Mouse (Mus musculus): ENCODE measurements at regions not wholly inside any gene's neighbourhood (a gene's known extent, or its start where the extent isn't known, plus 50 kb on each side); places are given as distances from the start of the nearest gene placed in this dataset.

DNA sequence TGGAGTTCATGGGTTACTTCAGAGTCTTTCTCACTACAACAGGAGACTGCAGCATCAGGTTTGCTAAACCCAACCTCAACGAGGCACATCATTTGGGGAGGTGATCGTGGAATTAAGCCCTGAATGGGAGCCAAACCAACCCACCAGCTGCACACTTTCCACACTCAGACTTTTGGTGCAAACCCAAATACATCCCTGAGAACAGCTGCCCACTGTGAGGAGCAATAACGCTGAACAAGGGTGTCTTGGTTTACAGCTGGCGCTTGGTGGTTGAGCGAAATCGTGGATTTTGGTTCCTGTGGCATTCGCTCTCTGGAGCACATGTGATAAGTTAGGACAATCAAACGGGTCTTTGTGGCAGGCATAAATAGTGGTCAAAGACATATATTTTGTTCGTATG, 226.6 kb upstream of the Tnp1 start:
- Histone ChIP-seq H3K4me1 (replicated peaks) (peaks cover 8% of the 10 kb centered on the region), H3K9me3 (replicated peaks) (no peaks in the 10 kb centered on the region), H3K4me2 (no peak overlapping the region), H3K36me3 (no peaks in the 10 kb centered on the region), H3K9ac (no peak overlapping the region), H3K27me3 (no peaks in the 10 kb centered on the region), H3K27ac (no peak overlapping the region), H3K4me3 (no peak overlapping the region)
- ATAC-seq (replicated peaks; ENCODE audit: insufficient number of reproducible peaks, insufficient read depth, low FRiP score, low read depth): no peak
- WGBS: 85% methylated on average over 9 of the region's 9 CpGs

DNA sequence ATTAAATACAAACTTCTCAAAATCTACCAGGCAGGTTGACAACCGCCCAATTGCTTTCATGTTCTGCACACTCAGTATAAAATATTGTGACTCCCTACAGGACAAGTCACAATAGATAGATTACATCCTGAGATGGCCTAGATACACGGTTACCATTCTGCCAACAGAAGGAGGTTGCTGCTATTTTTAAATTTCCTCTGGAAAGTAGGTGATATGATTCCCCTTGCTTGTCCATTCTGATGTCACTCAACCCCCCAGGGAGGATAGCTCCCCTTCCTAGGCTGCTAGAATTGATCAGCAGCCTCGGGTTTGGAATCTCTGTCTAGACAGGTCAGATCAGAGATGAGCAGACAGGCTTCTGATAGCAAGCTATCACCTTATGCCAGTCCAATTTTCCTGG, 221.2 kb upstream of the Tnp1 start:
- no peaks in the 10 kb centered on the region for H3K9me3 ChIP-seq (replicated peaks)
- no peak overlapping the region for H3K27ac ChIP-seq
- H3K36me3 ChIP-seq: no peaks in the 10 kb centered on the region
- no peak overlapping the region for H3K4me3 ChIP-seq
- no peaks in the 10 kb centered on the region for H3K27me3 ChIP-seq
- ATAC-seq (replicated peaks; ENCODE audit: insufficient number of reproducible peaks, insufficient read depth, low FRiP score, low read depth): no peak
- no peak overlapping the region for H3K4me2 ChIP-seq
- no peak overlapping the region for H3K9ac ChIP-seq
- H3K4me1 ChIP-seq (replicated peaks): peaks cover 5% of the 10 kb centered on the region
- WGBS: 50% methylated on average over 3 of the region's 3 CpGs

DNA sequence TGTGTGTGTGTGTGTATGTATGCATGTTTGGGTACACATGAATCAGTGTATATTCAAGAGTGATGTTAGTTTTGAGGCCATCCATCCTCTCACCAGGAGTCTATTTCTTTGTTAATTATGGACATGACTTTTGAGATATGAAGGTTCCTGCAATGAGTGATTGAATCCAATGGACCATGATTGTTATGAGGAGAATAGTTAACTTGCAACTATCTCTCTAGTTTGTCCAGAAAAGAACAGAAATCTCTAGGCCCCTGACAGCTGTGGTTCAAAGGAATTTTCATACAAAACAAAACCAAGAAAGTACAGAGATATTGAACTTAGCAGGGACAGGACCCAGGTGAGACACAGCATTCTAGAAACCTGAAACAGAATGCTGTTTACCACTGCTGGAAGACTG, 217.9 kb upstream of the Tnp1 start:
- H3K36me3 ChIP-seq: no peaks in the 10 kb centered on the region
- H3K27me3 ChIP-seq: no peaks in the 10 kb centered on the region
- no peak overlapping the region for H3K9ac ChIP-seq
- no peak overlapping the region for H3K4me3 ChIP-seq
- no peak for ATAC-seq (replicated peaks; ENCODE audit: insufficient number of reproducible peaks, insufficient read depth, low FRiP score, low read depth)
- no peak overlapping the region for H3K4me2 ChIP-seq
- no peak overlapping the region for H3K27ac ChIP-seq
- 0 out of 2 replicates have a peak, but pooled peaks cover 7% of the 10 kb centered on the region for H3K9me3 ChIP-seq (replicated peaks)
- H3K4me1 ChIP-seq (replicated peaks): peaks cover 5% of the 10 kb centered on the region

DNA sequence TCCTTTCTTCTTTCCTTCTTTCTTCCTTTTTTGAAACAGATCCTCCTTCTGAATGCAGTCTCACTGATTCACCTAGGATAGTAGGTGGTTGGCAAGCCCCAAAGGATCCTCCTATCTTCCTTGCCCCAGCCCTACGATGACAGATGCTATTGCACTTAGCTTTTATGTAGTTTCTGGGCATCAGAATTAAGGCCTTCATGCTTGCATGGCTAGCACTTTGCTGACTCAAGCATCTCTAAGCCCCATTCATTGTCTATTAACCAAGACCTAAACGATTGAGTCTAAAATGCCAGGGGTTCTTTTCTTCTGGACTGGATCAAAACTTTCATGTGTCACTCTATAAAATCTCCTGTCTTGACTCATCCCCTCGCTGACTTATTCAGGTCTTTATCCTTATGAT, 217.3 kb upstream of the Tnp1 start:
- Histone ChIP-seq H3K27me3 (no peaks in the 10 kb centered on the region), H3K4me1 (replicated peaks) (peaks cover 5% of the 10 kb centered on the region), H3K4me2 (no peak overlapping the region), H3K9ac (no peak overlapping the region), H3K36me3 (no peaks in the 10 kb centered on the region), H3K9me3 (replicated peaks) (0 out of 2 replicates have a peak, but pooled peaks cover 7% of the 10 kb centered on the region), H3K27ac (no peak overlapping the region), H3K4me3 (no peak overlapping the region)
- 80% methylated on average over 3 of the region's 3 CpGs for WGBS
- no peak for ATAC-seq (replicated peaks; ENCODE audit: insufficient number of reproducible peaks, insufficient read depth, low FRiP score, low read depth)

GRCm38 (mm10) chr1:73230611-73231010, 214.9 kb upstream of the Tnp1 start:
- Histone ChIP-seq H3K4me1 (replicated peaks) (peaks cover 3% of the 10 kb centered on the region), H3K9ac (no peak overlapping the region), H3K4me2 (no peak overlapping the region), H3K27me3 (no peaks in the 10 kb centered on the region), H3K4me3 (no peak overlapping the region), H3K27ac (no peak overlapping the region), H3K36me3 (no peaks in the 10 kb centered on the region), H3K9me3 (replicated peaks) (0 out of 2 replicates have a peak, but pooled peaks cover 7% of the 10 kb centered on the region)
- no peak for ATAC-seq (replicated peaks; ENCODE audit: insufficient number of reproducible peaks, insufficient read depth, low FRiP score, low read depth)
- 79% methylated on average over 1 of the region's 1 CpGs for WGBS

GRCm38 (mm10) chr1:73227246-73227645, 211.5 kb upstream of the Tnp1 start:
- Histone ChIP-seq H3K9me3 (replicated peaks) (0 out of 2 replicates have a peak, but pooled peaks cover 7% of the 10 kb centered on the region), H3K27me3 (no peaks in the 10 kb centered on the region), H3K4me1 (replicated peaks) (no peaks in the 10 kb centered on the region), H3K9ac (no peak overlapping the region), H3K27ac (no peak overlapping the region), H3K36me3 (no peaks in the 10 kb centered on the region), H3K4me2 (no peak overlapping the region), H3K4me3 (no peak overlapping the region)
- WGBS: 92% methylated on average over 8 of the region's 8 CpGs
- ATAC-seq (replicated peaks; ENCODE audit: insufficient number of reproducible peaks, insufficient read depth, low FRiP score, low read depth): no peak

DNA sequence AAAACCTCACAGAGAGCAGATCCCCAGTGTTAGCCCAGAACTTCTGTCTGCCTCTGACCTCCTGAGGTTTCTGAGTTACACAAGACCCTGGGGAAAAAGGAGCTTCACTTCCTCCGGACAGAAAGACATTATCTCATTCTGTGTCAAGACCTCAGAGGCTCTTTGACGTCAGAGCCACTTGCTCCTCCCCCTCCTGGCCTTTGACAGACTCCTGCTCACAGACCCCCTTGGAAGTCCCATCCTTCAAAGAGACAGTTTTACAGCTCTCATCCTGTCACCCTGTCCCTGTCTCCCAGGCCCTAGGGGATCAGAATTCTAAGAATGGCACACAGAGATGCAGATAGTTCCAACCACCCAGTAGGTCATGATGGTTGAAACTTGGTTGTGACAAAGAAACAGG, 206.2 kb upstream of the Tnp1 start:
- no peaks in the 10 kb centered on the region for H3K27me3 ChIP-seq
- no peak overlapping the region for H3K27ac ChIP-seq
- ATAC-seq (replicated peaks; ENCODE audit: insufficient number of reproducible peaks, insufficient read depth, low FRiP score, low read depth): no peak
- H3K36me3 ChIP-seq: no peaks in the 10 kb centered on the region
- H3K4me2 ChIP-seq: no peak overlapping the region
- no peaks in the 10 kb centered on the region for H3K4me1 ChIP-seq (replicated peaks)
- H3K4me3 ChIP-seq: no peak overlapping the region
- 13% methylated on average over 2 of the region's 2 CpGs for WGBS
- H3K9ac ChIP-seq: no peak overlapping the region
- no peaks in the 10 kb centered on the region for H3K9me3 ChIP-seq (replicated peaks)

GRCm38 (mm10) chr1:73214305-73214946, 198.7 kb upstream of the Tnp1 start:
- no peaks in the 10 kb centered on the region for H3K27me3 ChIP-seq
- no peaks in the 10 kb centered on the region for H3K9me3 ChIP-seq (replicated peaks)
- no peak overlapping the region for H3K4me2 ChIP-seq
- no peaks in the 10 kb centered on the region for H3K4me1 ChIP-seq (replicated peaks)
- H3K4me3 ChIP-seq: no peak overlapping the region
- no peak overlapping the region for H3K9ac ChIP-seq
- 62% methylated on average over 5 of the region's 5 CpGs for WGBS
- no peak for ATAC-seq (replicated peaks; ENCODE audit: insufficient number of reproducible peaks, insufficient read depth, low FRiP score, low read depth)
- no peak overlapping the region for H3K27ac ChIP-seq
- no peaks in the 10 kb centered on the region for H3K36me3 ChIP-seq

DNA sequence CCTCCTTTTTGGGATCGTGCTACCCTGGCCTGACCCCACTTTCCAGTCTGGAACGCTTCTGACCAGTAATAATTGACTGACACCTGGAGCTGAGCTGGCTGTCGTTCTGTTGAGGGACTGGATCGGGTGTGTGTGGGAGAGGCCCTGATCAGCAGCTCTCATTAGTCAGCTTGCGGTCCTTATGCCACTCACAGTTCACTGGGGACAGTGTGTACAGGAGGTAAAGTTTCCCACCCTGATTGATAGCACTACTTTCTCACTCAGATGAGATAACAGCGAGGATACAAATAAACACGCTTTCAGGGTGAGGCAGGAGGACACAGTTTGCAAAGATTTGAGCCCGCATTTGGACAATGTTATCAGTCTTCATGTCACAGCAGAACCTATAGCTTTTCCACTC, 191.7 kb upstream of the Tnp1 start:
- Histone ChIP-seq H3K27me3 (no peaks in the 10 kb centered on the region), H3K36me3 (no peaks in the 10 kb centered on the region), H3K4me3 (no peak overlapping the region), H3K4me1 (replicated peaks) (no peaks in the 10 kb centered on the region), H3K9ac (no peak overlapping the region), H3K4me2 (no peak overlapping the region), H3K9me3 (replicated peaks) (no peaks in the 10 kb centered on the region), H3K27ac (no peak overlapping the region)
- 45% methylated on average over 8 of the region's 8 CpGs for WGBS
- no peak for ATAC-seq (replicated peaks; ENCODE audit: insufficient number of reproducible peaks, insufficient read depth, low FRiP score, low read depth)

DNA sequence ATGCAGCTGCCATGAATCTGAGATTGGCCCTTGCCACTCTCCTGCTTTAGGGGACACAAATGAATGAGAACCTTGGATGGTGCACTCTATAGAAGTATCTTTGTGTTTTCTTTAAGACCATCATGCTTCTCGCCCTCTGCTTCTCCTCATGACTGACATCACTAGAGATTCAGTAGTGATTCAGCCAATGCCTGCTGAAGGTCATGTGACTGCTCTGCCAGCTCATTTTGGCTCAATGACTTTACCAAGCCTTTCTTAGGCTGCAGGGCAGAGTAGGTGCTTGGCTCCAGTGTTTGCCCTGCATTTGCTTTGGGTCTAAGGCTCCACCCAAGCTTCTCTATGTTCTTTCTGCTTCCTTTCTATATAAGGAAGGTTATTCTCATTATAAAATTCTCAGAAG, 190.1 kb upstream of the Tnp1 start:
- Histone ChIP-seq H3K4me3 (no peak overlapping the region), H3K36me3 (no peaks in the 10 kb centered on the region), H3K9me3 (replicated peaks) (no peaks in the 10 kb centered on the region), H3K27me3 (no peaks in the 10 kb centered on the region), H3K4me1 (replicated peaks) (no peaks in the 10 kb centered on the region), H3K9ac (no peak overlapping the region), H3K4me2 (no peak overlapping the region), H3K27ac (no peak overlapping the region)
- 89% methylated on average over 1 of the region's 1 CpGs for WGBS
- ATAC-seq (replicated peaks; ENCODE audit: insufficient number of reproducible peaks, insufficient read depth, low FRiP score, low read depth): no peak

- peak overlapping the region; percentile 54 for H3K27ac ChIP-seq
- peak; percentile 76; the same call in 1 of the 2 replicates for ATAC-seq (replicated peaks; ENCODE audit: insufficient number of reproducible peaks, insufficient read depth, low FRiP score, low read depth)
- H3K4me1 ChIP-seq (replicated peaks): 0 out of 2 replicates have a peak, but pooled peaks cover 2% of the 10 kb centered on the region
- H3K9me3 ChIP-seq (replicated peaks): no peaks in the 10 kb centered on the region
- H3K9ac ChIP-seq: no peak overlapping the region
- no peaks in the 10 kb centered on the region for H3K36me3 ChIP-seq
- H3K27me3 ChIP-seq: no peaks in the 10 kb centered on the region
- no peak overlapping the region for H3K4me3 ChIP-seq
- H3K4me2 ChIP-seq: no peak overlapping the region
- WGBS: 28% methylated on average over 2 of the region's 2 CpGs
Observed at GRCm38 (mm10) chr1:73200112-73200511, 184.4 kb upstream of the Tnp1 start.

DNA sequence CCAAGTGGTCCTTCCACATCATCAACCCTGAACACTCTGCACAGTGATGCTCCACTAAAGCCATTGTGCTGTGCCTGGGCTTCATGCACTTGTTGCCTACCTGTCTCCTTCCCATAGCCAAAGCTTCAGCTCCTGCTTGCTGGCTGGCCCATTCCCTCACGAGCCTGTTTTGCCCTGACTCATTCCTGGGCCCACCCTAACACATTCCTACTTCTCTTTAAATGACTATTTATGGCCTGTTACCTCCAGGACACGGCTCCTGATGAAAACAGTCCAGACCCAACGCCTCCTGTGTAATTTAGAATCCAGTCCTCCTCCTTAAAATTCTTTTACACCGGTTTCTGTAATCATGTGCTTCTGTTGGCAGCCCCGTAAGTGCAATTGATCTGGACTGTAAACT, 175.1 kb upstream of the Tnp1 start:
- Histone ChIP-seq H3K4me2 (no peak overlapping the region), H3K27me3 (no peaks in the 10 kb centered on the region), H3K9ac (no peak overlapping the region), H3K27ac (no peak overlapping the region), H3K9me3 (replicated peaks) (no peaks in the 10 kb centered on the region), H3K36me3 (no peaks in the 10 kb centered on the region), H3K4me3 (no peak overlapping the region), H3K4me1 (replicated peaks) (no peaks in the 10 kb centered on the region; the same call in 1 of the 2 replicates)
- ATAC-seq (replicated peaks; ENCODE audit: insufficient number of reproducible peaks, insufficient read depth, low FRiP score, low read depth): no peak
- 50% methylated on average over 5 of the region's 5 CpGs for WGBS

Measured in heart, embryonic 15.5 days (tissue).